Mouse (Mus musculus) C2C12 (cell line): ENCODE data around the gene Mrgpra6. TPM values are rescaled to one million over a fixed set of nuclear protein-coding genes. Genes with fewer than 3 reads are reported as not detected.

Source experiments
- H3K27me3 ChIP-seq: one replicate; pipeline ENCODE4 v1.6.1; 2011; ENCODE audit not compliant: control insufficient read depth, insufficient read depth, insufficient read length
- H3K36me3 ChIP-seq: one replicate; pipeline ENCODE4 v1.6.1; 2011; ENCODE audit not compliant: control insufficient read depth, insufficient read depth
- H3K4me3 ChIP-seq: one replicate; pipeline ENCODE4 v1.5.1; 2011; ENCODE audit warnings: mild to moderate bottlenecking, control low read depth; ENCODE audit not compliant: poor library complexity, insufficient read depth, severe bottlenecking
- H3K79me2 ChIP-seq: one replicate; pipeline ENCODE4 v1.6.1; 2011; ENCODE audit not compliant: control insufficient read depth, insufficient read depth
- H3K79me3 ChIP-seq: one replicate; pipeline ENCODE4 v1.6.1; 2011; ENCODE audit warnings: low read depth, control low read depth
- H3ac ChIP-seq: one replicate; pipeline ENCODE3; 2011; ENCODE audit warnings: low read depth; ENCODE audit not compliant: control insufficient read depth, insufficient read length
- CEBPB ChIP-seq: IDR thresholded peaks from one replicate; pipeline ENCODE4 v1.6.1; 2011; ENCODE audit warnings: low read depth, mild to moderate bottlenecking, control low read depth, moderate library complexity
- CTCF ChIP-seq: IDR thresholded peaks from one replicate; pipeline ENCODE4 v1.5.1; 2011; ENCODE audit not compliant: control insufficient read depth, insufficient read depth, insufficient read length
- FOSL1 ChIP-seq: IDR thresholded peaks from one replicate; pipeline ENCODE4 v1.8.0; 2011; ENCODE audit warnings: mild to moderate bottlenecking, low read length; ENCODE audit not compliant: poor library complexity, insufficient read depth, severe bottlenecking
- MAX ChIP-seq: IDR thresholded peaks from one replicate; pipeline ENCODE4 v1.6.1; 2011; ENCODE audit warnings: mild to moderate bottlenecking, control low read depth
- MYOD1 ChIP-seq: IDR thresholded peaks from one replicate; pipeline ENCODE4 v1.6.1; 2011; ENCODE audit warnings: low read depth; ENCODE audit not compliant: control insufficient read depth, insufficient read length
- MYOG ChIP-seq: IDR thresholded peaks from one replicate; pipeline ENCODE4 v1.6.1; 2011; ENCODE audit not compliant: control insufficient read depth, insufficient read length; ENCODE audit errors: extremely low read depth
- USF1 ChIP-seq: IDR thresholded peaks from one replicate; pipeline ENCODE4 v1.6.1; 2011; ENCODE audit warnings: low read depth, mild to moderate bottlenecking, control low read depth, moderate library complexity
- polyA plus RNA-seq: library from polyadenylated mRNA; unstranded; fragments of >200 nt; fragmentation: generic; extraction: Trizol; gene quantifications from one replicate; pipeline ENCODE4 v1.2.1, GENCODE M21; 2012; ENCODE audit warnings: missing spikeins

The Mrgpra6 gene
- polyA plus RNA-seq, 1 experiment: not detected

GRCm38 (mm10) chr7:47163203-47163602, 41.5 kb downstream of the Mrgpra6 start:
- peaks cover 18% of the 10 kb centered on the region for H3K27me3 ChIP-seq
- no peaks in the 10 kb centered on the region for H3K79me2 ChIP-seq
- H3K36me3 ChIP-seq: no peaks in the 10 kb centered on the region
- TF ChIP-seq MYOD1: no peak
- no peak for TF ChIP-seq FOSL1
- no peak for TF ChIP-seq USF1
- no peak for TF ChIP-seq CTCF
- TF ChIP-seq MYOG: no peak
- no peak for TF ChIP-seq CEBPB
- TF ChIP-seq MAX: no peak
- H3K79me3 ChIP-seq: no peaks in the 10 kb centered on the region
- no peak overlapping the region for H3ac ChIP-seq
- H3K4me3 ChIP-seq: no peak overlapping the region

GRCm38 (mm10) chr7:47158451-47158850, 46.3 kb downstream of the Mrgpra6 start:
- no peak overlapping the region for H3K4me3 ChIP-seq
- H3K27me3 ChIP-seq: peaks cover 8% of the 10 kb centered on the region
- no peaks in the 10 kb centered on the region for H3K36me3 ChIP-seq
- no peak for TF ChIP-seq USF1
- no peak for TF ChIP-seq MAX
- no peak for TF ChIP-seq MYOD1
- no peak for TF ChIP-seq FOSL1
- TF ChIP-seq CTCF: no peak
- TF ChIP-seq MYOG: no peak
- no peak for TF ChIP-seq CEBPB
- H3K79me3 ChIP-seq: no peaks in the 10 kb centered on the region
- no peaks in the 10 kb centered on the region for H3K79me2 ChIP-seq
- no peak overlapping the region for H3ac ChIP-seq

GRCm38 (mm10) chr7:47157743-47158142, 47.0 kb downstream of the Mrgpra6 start:
- TF ChIP-seq USF1 (no peak), MYOD1 (no peak), MYOG (no peak), MAX (no peak), CTCF (no peak), CEBPB (no peak), FOSL1 (no peak)
- H3K4me3 ChIP-seq: no peak overlapping the region
- no peaks in the 10 kb centered on the region for H3K79me3 ChIP-seq
- no peaks in the 10 kb centered on the region for H3K36me3 ChIP-seq
- H3K79me2 ChIP-seq: no peaks in the 10 kb centered on the region
- peaks cover 12% of the 10 kb centered on the region for H3K27me3 ChIP-seq
- H3ac ChIP-seq: no peak overlapping the region

DNA sequence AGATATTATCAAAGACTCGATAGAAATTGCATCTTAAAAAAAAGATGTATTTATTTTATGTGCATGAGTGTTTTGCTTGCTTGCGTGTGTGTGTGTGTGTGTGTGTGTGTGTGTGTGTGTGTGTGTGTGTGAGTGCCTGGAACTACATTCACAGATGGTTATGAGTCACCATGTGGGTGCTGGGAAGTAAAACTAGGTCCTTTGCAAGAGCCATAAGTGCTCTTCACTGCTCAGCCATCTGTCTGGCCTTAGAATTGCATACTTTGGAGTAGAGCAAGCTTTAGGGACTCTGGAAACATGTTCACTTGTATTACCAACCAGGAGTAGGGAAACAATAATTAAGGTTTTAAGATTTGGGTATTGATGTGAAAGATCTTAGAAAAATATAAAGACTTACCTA, 48.9 kb downstream of the Mrgpra6 start:
- no peak overlapping the region for H3K4me3 ChIP-seq
- no peak for TF ChIP-seq USF1
- TF ChIP-seq MYOD1: no peak
- TF ChIP-seq CEBPB: no peak
- no peak for TF ChIP-seq MYOG
- no peak for TF ChIP-seq CTCF
- no peak for TF ChIP-seq FOSL1
- no peak for TF ChIP-seq MAX
- H3K79me2 ChIP-seq: no peaks in the 10 kb centered on the region
- H3K79me3 ChIP-seq: no peaks in the 10 kb centered on the region
- peaks cover 7% of the 10 kb centered on the region for H3K27me3 ChIP-seq
- no peaks in the 10 kb centered on the region for H3K36me3 ChIP-seq
- no peak overlapping the region for H3ac ChIP-seq

- Histone ChIP-seq H3K27me3 (peaks cover 7% of the 10 kb centered on the region), H3K36me3 (no peaks in the 10 kb centered on the region), H3ac (no peak overlapping the region), H3K4me3 (no peak overlapping the region), H3K79me3 (no peaks in the 10 kb centered on the region), H3K79me2 (no peaks in the 10 kb centered on the region)
- TF ChIP-seq MAX (no peak), CTCF (no peak), USF1 (no peak), MYOD1 (no peak), FOSL1 (no peak), CEBPB (no peak), MYOG (no peak)
Observed at GRCm38 (mm10) chr7:47155396-47155795, 49.3 kb downstream of the Mrgpra6 start.

- TF ChIP-seq CTCF (peak; percentile 31), MAX (no peak), MYOD1 (no peak)
- Histone ChIP-seq H3K79me2 (no peaks in the 10 kb centered on the region), H3K4me3 (no peak overlapping the region), H3K79me3 (no peaks in the 10 kb centered on the region), H3K27me3 (peaks cover 4% of the 10 kb centered on the region), H3ac (no peak overlapping the region), H3K36me3 (no peaks in the 10 kb centered on the region)
Observed at GRCm38 (mm10) chr7:47150420-47151061, 54.2 kb downstream of the Mrgpra6 start.
